Mouse (Mus musculus) limb, embryonic 12.5 days (tissue): ENCODE measurements at regions not wholly inside any gene's neighbourhood (a gene's known extent, or its start where the extent isn't known, plus 50 kb on each side); places are given as distances from the start of the nearest gene placed in this dataset.

Experiments used
- ATAC-seq: fragments of 200-750 bp; cut with Nextera tagmentation; 2 replicates; pipeline ENCODE4 v1.8.0; 2017; ENCODE audit warnings: low read depth, moderate TSS enrichment; ENCODE audit not compliant: insufficient number of reproducible peaks, insufficient read depth, low FRiP score, low TSS enrichment
- H3K27ac ChIP-seq: fragments of 300-500 bp; sonication (generic); 2 replicates; pipeline ENCODE4 v1.5.1; 2016; ENCODE audit warnings: mild to moderate bottlenecking, moderate library complexity
- H3K27me3 ChIP-seq: fragments of 300-500 bp; sonication (generic); 2 replicates; pipeline ENCODE4 v1.6.1; 2016; ENCODE audit warnings: mild to moderate bottlenecking, moderate library complexity
- H3K36me3 ChIP-seq: fragments of 300-500 bp; sonication (generic); 2 replicates; pipeline ENCODE4 v1.6.1; 2016; ENCODE audit warnings: mild to moderate bottlenecking, moderate library complexity
- H3K4me1 ChIP-seq: fragments of 300-500 bp; sonication (generic); replicated peaks from 2 replicates; pipeline ENCODE4 v1.6.1; 2016
- H3K4me2 ChIP-seq: fragments of 300-500 bp; sonication (generic); 2 replicates; pipeline ENCODE4 v1.6.1; 2016; ENCODE audit warnings: mild to moderate bottlenecking, moderate library complexity
- H3K4me3 ChIP-seq: fragments of 300-500 bp; sonication (generic); replicated peaks from 2 replicates; pipeline ENCODE4 v1.5.1; 2016; ENCODE audit warnings: mild to moderate bottlenecking
- H3K9ac ChIP-seq: fragments of 300-500 bp; sonication (generic); replicated peaks from 2 replicates; pipeline ENCODE4 v1.6.1; 2016; ENCODE audit warnings: mild to moderate bottlenecking, moderate library complexity
- H3K9me3 ChIP-seq: fragments of 300-500 bp; sonication (generic); 2 replicates; pipeline ENCODE4 v1.6.1; 2016; ENCODE audit warnings: mild to moderate bottlenecking, moderate library complexity
- WGBS: fragments of 180-500 bp; shearing (Covaris S2); methylation state at CpG from one replicate; pipeline ENCODE4 v1.1.7; 2016; 5-methylcytosine and 5-hydroxymethylcytosine counted together

GRCm38 (mm10) chr5:97181249-97181648 is 69.9 kb upstream of the Paqr3 start:
- Histone ChIP-seq H3K4me2 (no peak overlapping the region), H3K9me3 (no peaks in the 10 kb centered on the region), H3K36me3 (no peaks in the 10 kb centered on the region), H3K27ac (no peak overlapping the region), H3K4me1 (no peaks in the 10 kb centered on the region), H3K4me3 (no peak overlapping the region), H3K27me3 (no peaks in the 10 kb centered on the region), H3K9ac (no peak overlapping the region)
- 88% methylated on average over 1 of the region's 1 CpGs for WGBS
- no peak for ATAC-seq

GRCm38 (mm10) chr5:97174446-97174845 is 63.0 kb upstream of the Paqr3 start:
- Histone ChIP-seq H3K4me2 (no peak overlapping the region), H3K36me3 (no peaks in the 10 kb centered on the region), H3K4me1 (no peaks in the 10 kb centered on the region), H3K27me3 (no peaks in the 10 kb centered on the region), H3K9ac (no peak overlapping the region), H3K27ac (no peak overlapping the region), H3K4me3 (no peak overlapping the region), H3K9me3 (no peaks in the 10 kb centered on the region)
- WGBS: 87% methylated on average over 8 of the region's 8 CpGs
- ATAC-seq: no peak

DNA sequence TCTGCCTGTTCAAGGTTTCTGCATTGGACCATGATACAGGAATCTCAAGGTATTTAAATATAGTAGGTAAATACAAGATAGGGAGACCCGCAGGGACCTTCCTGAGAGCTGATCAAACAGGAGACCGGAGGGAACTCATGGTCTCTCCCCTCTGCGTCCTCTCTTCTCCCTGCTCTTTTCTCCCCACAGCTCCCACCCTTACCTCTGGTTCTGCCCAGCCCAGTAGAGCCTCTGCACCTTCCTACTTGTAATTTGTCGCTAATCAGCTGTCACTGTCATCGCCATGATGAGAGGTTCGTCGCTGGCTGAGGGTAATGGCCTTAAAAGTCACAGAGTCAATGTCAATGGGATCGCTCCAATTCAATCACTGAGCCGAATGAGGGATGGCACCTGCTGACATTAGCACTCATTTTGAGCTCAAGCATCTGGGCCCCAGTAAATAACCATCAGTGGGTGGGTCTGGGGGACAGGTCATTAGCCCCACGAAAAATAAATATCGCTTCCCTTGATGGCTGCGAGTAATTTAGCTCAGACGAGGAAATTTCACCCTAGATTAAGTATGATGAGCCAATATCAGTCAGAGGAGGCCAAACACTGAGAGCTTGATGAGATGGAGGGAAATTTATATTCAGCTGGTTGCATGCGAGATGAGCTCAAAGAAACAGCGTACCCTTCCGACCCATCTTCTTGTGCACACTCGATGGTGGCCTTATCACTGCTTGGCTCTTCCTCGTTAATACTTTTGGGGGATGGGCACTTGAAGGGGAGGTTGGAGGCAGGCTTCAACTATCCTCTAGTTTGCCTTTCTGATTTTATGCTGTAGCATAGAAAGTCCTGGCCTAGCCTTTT is 56.2 kb upstream of the Paqr3 start:
- Histone ChIP-seq H3K4me2 (no peak overlapping the region), H3K9ac (no peak overlapping the region), H3K36me3 (no peaks in the 10 kb centered on the region), H3K4me1 (no peaks in the 10 kb centered on the region), H3K4me3 (no peak overlapping the region), H3K9me3 (no peaks in the 10 kb centered on the region), H3K27me3 (no peaks in the 10 kb centered on the region), H3K27ac (no peak overlapping the region)
- ATAC-seq: no peak
- 81% methylated on average over 18 of the region's 18 CpGs for WGBS

DNA sequence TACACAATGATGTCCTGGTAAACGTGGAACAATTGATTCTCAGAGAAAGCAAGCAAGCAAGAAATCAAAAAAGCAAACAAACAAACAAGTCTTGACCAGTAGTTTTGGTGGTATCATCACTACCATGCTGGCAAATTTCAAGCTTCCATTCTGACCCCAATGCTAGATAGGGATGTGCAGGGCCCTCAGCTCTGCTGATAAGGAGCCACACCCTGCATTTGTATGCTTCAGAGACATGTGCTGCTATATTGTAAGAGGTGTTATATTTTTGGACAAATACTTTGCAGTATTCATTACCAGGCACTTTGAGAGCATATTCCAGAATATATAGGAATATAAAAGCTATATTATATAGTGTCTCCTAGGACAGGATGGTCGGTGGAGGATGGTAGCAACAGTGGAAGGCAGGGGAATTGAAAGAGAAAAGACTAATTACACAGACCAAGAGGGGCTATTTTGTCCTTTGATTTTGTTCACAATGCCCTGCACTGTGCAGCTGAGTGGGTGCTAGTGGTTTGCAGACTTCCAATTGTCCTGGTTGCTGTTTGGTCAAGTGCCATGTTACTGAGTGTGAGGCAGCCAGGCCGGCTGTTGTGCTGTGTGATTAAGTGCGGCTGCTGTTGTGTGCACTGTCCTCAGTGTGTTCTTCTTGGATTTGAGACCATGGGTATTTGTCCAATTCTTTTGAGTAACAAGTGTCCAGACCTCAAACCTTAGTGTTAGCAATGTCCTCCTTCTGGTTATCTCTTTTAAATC is 54.9 kb upstream of the Paqr3 start:
- Histone ChIP-seq H3K4me2 (no peak overlapping the region), H3K4me1 (no peaks in the 10 kb centered on the region), H3K27ac (no peak overlapping the region), H3K9me3 (no peaks in the 10 kb centered on the region), H3K36me3 (no peaks in the 10 kb centered on the region), H3K4me3 (no peak overlapping the region), H3K27me3 (no peaks in the 10 kb centered on the region), H3K9ac (no peak overlapping the region)
- ATAC-seq: no peak
- 84% methylated on average over 4 of the region's 4 CpGs for WGBS
